Mouse (Mus musculus) subcutaneous adipose tissue, adult 2 months (tissue): ENCODE data around the gene Plg. TPM values are rescaled to one million over a fixed set of nuclear protein-coding genes. Genes with fewer than 3 reads are reported as not detected.

Experiments
- polyA plus RNA-seq: library from polyadenylated mRNA; depleted of rRNA; stranded (reverse); fragments of >200 nt; gene quantifications from 2 replicates; pipeline ENCODE4 v1.2.3, GENCODE M21; 2012; ENCODE audit warnings: low replicate concordance; rRNA removed

Gene Plg
- polyA plus RNA-seq, result 0.09 and 0.32 TPM in 2 replicates

GRCm38 (mm10) chr17:12377981-12378705 is at the start of gene Plg:
Gene Plg (plus strand): TSS chr17:12378608.

Other genes with a start within 250 kb of the Plg start
- 15.7 and 36.2 TPM in 2 replicates for gene Map3k4, start 59.8 kb upstream of the Plg start, polyA plus RNA-seq
- gene Slc22a3, start 129.1 kb downstream of the Plg start, polyA plus RNA-seq, result 34.4 and 55.3 TPM in 2 replicates
- 0.41 and 2.7 TPM in 2 replicates for gene Slc22a2, start 205.5 kb downstream of the Plg start, polyA plus RNA-seq